Mouse (Mus musculus) stomach, embryonic 16.5 days (tissue): ENCODE measurements around the gene Gm28551. TPM values are rescaled to one million over a fixed set of nuclear protein-coding genes. Genes with fewer than 3 reads are reported as not detected.
A peak's percentile ranks its signal among the peaks of the same experiment; 100 is the strongest.

ENCODE experiments used
- ATAC-seq: fragments of 200-750 bp; cut with Nextera tagmentation; 2 replicates; pipeline ENCODE4 v1.8.0; 2017; ENCODE audit warnings: moderate number of reproducible peaks, moderate TSS enrichment; ENCODE audit not compliant: insufficient read depth, low FRiP score
- H3K27ac ChIP-seq: fragments of 300-500 bp; sonication (generic); 2 replicates; pipeline ENCODE4 v1.5.1; 2014; ENCODE audit warnings: low read length
- H3K27me3 ChIP-seq: fragments of 300-500 bp; sonication (generic); 2 replicates; pipeline ENCODE4 v1.6.1; 2014; ENCODE audit warnings: low read length, control low read depth, mixed read lengths; ENCODE audit not compliant: control insufficient read depth, insufficient read depth
- H3K36me3 ChIP-seq: fragments of 300-500 bp; sonication (generic); 2 replicates; pipeline ENCODE4 v1.6.1; 2014; ENCODE audit warnings: low read length; ENCODE audit not compliant: control insufficient read depth, insufficient read depth
- H3K4me1 ChIP-seq: fragments of 300-500 bp; sonication (generic); 2 replicates; pipeline ENCODE4 v1.6.1; 2014; ENCODE audit warnings: low read length, control low read depth, mixed read lengths; ENCODE audit not compliant: control insufficient read depth, insufficient read depth
- H3K4me2 ChIP-seq: fragments of 300-500 bp; sonication (generic); 2 replicates; pipeline ENCODE4 v1.6.1; 2014; ENCODE audit warnings: low read depth, low read length, mixed read lengths
- H3K4me3 ChIP-seq: fragments of 300-500 bp; sonication (generic); replicated peaks from 2 replicates; pipeline ENCODE4 v1.5.1; 2014; ENCODE audit warnings: mild to moderate bottlenecking, low read length
- H3K9ac ChIP-seq: fragments of 300-500 bp; sonication (generic); 2 replicates; pipeline ENCODE4 v1.6.1; 2014; ENCODE audit warnings: low read length
- H3K9me3 ChIP-seq: fragments of 300-500 bp; sonication (generic); replicated peaks from 2 replicates; pipeline ENCODE4 v1.6.1; 2016; ENCODE audit warnings: low read length, control low read depth; ENCODE audit not compliant: control insufficient read depth
- WGBS: fragments of 180-500 bp; shearing (Covaris S2); extraction: QIAGEN DNeasy Blood & Tissue Kit; methylation state at CpG from one replicate; pipeline ENCODE4 v1.1.7; 2014; 5-methylcytosine and 5-hydroxymethylcytosine counted together
- polyA plus RNA-seq: library from polyadenylated mRNA; unstranded; fragments of >200 nt; fragmentation: Nextera tagmentation; extraction: Ambion mirVana; gene quantifications from 2 replicates; pipeline ENCODE4 v1.2.1, GENCODE M21; 2015

The Gm28551 gene
- polyA plus RNA-seq, 1 experiment from 2014 or later, result 0.84 TPM

GRCm38 (mm10) chr1:53300506-53300905, 52.0 kb downstream of the Gm28551 start:
- Histone ChIP-seq H3K9ac (no peak overlapping the region), H3K4me1 (0 out of 2 replicates have a peak, but pooled peaks cover 4% of the 10 kb centered on the region), H3K27ac (no peak overlapping the region), H3K36me3 (no peaks in the 10 kb centered on the region), H3K4me2 (no peak overlapping the region), H3K4me3 (no peak overlapping the region), H3K27me3 (no peaks in the 10 kb centered on the region), H3K9me3 (no peaks in the 10 kb centered on the region)
- 74% methylated on average over 4 of the region's 4 CpGs for WGBS
- ATAC-seq, result no peak

- WGBS, result under 1% methylated on average over 66 of the region's 66 CpGs
- no peaks in the 10 kb centered on the region for H3K9me3 ChIP-seq
- H3K4me3 ChIP-seq, result peak within 1 kb of the TSS; percentile 81
- peak; percentile 100 for ATAC-seq
- no peaks in the 10 kb centered on the region for H3K36me3 ChIP-seq
- 0 out of 2 replicates have a peak, but pooled peaks cover 4% of the 10 kb centered on the region for H3K4me1 ChIP-seq
- H3K27ac ChIP-seq, result peak within 1 kb of the TSS; percentile 89
- H3K9ac ChIP-seq, result peak within 1 kb of the TSS; percentile 87
- peak within 1 kb of the TSS; percentile 58 for H3K4me2 ChIP-seq
- H3K27me3 ChIP-seq, result no peaks in the 10 kb centered on the region
Observed at GRCm38 (mm10) chr1:53296581-53297383, 55.7 kb downstream of the Gm28551 start, which contains the start of the genes Pms1, Ormdl1 and Gm28778. TSS of gene Pms1 (minus strand) at chr1:53297018. TSS of gene Ormdl1 (plus strand) at chr1:53297095. TSS of gene Gm28778 (plus strand) at chr1:53297111.

- 61% methylated on average over 3 of the region's 3 CpGs for WGBS
- no peak for ATAC-seq
- no peaks in the 10 kb centered on the region for H3K36me3 ChIP-seq
- H3K4me1 ChIP-seq, result no peaks in the 10 kb centered on the region
- H3K4me2 ChIP-seq, result no peak overlapping the region
- H3K4me3 ChIP-seq, result no peak overlapping the region
- no peak overlapping the region for H3K27ac ChIP-seq
- no peaks in the 10 kb centered on the region for H3K27me3 ChIP-seq
- H3K9ac ChIP-seq, result no peak overlapping the region
- H3K9me3 ChIP-seq, result no peaks in the 10 kb centered on the region
Observed at GRCm38 (mm10) chr1:53291197-53291596, 61.3 kb downstream of the Gm28551 start.

Other genes starting within 250 kb of the Gm28551 start
- gene 1700019A02Rik, start 165.0 kb downstream of the Gm28551 start, polyA plus RNA-seq, result not detected in 2 replicates
- gene Pms1, start 55.6 kb downstream of the Gm28551 start, polyA plus RNA-seq, result 13.2 and 14.1 TPM in 2 replicates
- gene Ormdl1, start 55.6 kb downstream of the Gm28551 start, polyA plus RNA-seq, result 42.1 and 45.3 TPM in 2 replicates
- not detected in 2 replicates for gene Gm28778, start 55.6 kb downstream of the Gm28551 start, polyA plus RNA-seq
- gene Osgepl1, start 39.0 kb downstream of the Gm28551 start, polyA plus RNA-seq, result 20.2 and 21.5 TPM in 2 replicates
- 2.0 TPM in 1 of 2 replicates, not detected in the other for gene Asdurf, start within 50 bp of the Gm28551 start, polyA plus RNA-seq
- gene Asnsd1, start 85 bp upstream of the Gm28551 start, polyA plus RNA-seq, result 67.5 and 67.6 TPM in 2 replicates